Mouse (Mus musculus) right cerebral cortex, postnatal 4 days (tissue): ENCODE measurements around the gene Irf1.
A peak's percentile ranks its signal among the peaks of the same experiment; 100 is the strongest.
"Not testable (repeated sequence)": the region's sequence is repeated elsewhere in the genome, so short reads cannot be mapped to it uniquely, and the experiment has no call there.

Experiments
- DNase-seq: peaks from one replicate; pipeline ENCODE4 v3.0.0-alpha.2; 2022

Irf1 gene

DNA sequence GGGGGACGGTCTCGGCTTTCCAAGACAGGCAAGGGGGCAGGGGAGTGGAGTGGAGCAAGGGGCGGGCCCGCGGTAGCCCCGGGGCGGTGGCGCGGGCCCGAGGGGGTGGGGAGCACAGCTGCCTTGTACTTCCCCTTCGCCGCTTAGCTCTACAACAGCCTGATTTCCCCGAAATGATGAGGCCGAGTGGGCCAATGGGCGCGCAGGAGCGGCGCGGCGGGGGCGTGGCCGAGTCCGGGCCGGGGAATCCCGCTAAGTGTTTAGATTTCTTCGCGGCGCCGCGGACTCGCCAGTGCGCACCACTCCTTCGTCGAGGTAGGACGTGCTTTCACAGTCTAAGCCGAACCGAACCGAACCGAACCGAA lies at the start of gene Irf1:
Gene Irf1 (plus strand): TSS at position 255 of the 365 bp plus-strand sequence.
- DNase-seq: peak; percentile 83

DNA sequence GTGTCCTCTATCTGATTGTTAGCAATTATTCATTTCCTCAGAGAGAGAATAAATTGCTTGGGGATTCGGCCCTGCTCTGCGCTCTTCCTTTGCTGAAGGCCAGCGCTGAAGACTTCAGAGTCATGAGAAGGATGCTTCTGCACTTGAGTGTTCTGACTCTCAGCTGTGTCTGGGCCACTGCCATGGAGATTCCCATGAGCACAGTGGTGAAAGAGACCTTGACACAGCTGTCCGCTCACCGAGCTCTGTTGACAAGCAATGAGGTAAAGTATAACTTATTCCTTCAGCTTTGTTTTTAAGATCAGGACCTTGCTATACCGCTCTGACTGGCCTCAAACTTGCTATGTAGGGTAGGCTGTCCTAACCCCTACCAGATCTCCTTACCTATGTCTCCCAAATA lies 49.1 kb upstream of the Irf1 start, which contains the start of gene Il5:
Gene Il5 (plus strand): TSS at position 80 of the 400 bp plus-strand sequence.
- DNase-seq: no peak

- DNase-seq: no peak
Observed at GRCm38 (mm10) chr11:53731457-53731856, 38.4 kb upstream of the Irf1 start.

- no peak for DNase-seq
Observed at GRCm38 (mm10) chr11:53732244-53732643, 37.6 kb upstream of the Irf1 start.

DNA sequence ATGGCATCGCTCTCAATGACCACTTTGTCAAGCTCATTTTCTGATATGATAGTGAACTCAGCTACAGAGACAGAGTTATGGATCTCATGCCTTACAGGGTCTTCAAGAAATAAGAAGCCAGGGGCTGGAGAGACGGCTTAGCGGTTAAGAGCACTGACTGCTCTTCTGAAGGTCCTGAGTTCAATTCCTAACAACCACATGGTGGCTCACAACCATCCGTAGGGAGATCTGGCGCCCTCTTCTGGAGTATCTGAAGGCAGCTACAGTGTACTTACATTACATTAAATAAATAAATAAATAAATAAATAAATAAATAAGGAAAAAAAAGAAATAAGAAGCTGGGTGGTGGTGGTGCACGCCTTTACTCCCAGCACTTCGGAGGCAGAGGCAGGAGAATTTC lies 36.0 kb upstream of the Irf1 start:
- no peak for DNase-seq

DNA sequence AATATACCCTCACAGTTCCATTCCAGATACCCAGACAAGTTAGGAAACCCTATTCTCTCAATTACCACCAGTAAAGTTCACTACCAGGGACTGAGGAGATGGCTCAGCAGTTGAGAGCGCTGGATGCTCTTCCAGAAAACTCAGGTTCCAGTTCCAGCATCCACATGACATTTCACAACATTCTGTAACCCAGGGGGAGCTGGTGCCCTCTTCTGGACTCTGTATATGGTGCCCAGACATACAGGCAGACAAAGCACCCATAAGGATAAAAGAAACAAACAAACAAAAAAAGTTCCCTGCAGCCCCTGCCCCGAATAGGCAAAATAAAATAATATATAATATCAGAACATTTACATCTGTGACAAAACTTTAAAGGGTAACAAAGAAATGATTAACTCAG lies 35.4 kb upstream of the Irf1 start:
- no peak for DNase-seq

- no peak for DNase-seq
Observed at GRCm38 (mm10) chr11:53734970-53735681, 34.7 kb upstream of the Irf1 start.

DNA sequence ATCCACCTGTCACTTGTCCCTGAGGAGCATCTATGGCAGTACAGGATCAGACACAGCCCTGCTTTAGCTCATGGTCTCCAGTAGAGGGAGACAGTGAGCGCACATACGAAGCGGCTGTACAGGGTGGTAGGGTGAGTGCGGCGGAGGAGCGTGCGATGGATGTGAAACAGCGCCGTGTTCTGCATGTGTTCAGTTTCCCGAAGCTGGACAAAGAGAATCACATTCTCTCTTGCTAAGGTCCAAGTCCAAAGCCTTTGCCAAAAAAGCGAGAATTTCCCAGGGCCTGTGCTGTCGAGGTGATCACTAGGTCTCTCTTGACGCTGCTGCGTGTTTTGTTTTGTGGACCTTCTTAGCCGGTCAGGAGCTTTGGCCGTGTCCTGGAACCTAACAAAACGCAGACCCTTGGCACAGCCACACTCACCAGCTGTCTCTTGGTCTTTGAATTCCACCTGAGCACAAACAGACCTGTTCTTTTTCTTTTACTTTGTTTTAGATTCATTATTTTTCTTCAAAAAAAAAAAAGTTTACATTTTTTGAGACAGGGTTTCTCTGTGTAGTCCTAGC lies 34.0 kb upstream of the Irf1 start:
- DNase-seq: peak; percentile 44

- DNase-seq: peak; percentile 76
Observed at GRCm38 (mm10) chr11:53736771-53737572, 32.8 kb upstream of the Irf1 start.

- peak; percentile 23 for DNase-seq
Observed at GRCm38 (mm10) chr11:53737573-53737946, 32.3 kb upstream of the Irf1 start.

DNA sequence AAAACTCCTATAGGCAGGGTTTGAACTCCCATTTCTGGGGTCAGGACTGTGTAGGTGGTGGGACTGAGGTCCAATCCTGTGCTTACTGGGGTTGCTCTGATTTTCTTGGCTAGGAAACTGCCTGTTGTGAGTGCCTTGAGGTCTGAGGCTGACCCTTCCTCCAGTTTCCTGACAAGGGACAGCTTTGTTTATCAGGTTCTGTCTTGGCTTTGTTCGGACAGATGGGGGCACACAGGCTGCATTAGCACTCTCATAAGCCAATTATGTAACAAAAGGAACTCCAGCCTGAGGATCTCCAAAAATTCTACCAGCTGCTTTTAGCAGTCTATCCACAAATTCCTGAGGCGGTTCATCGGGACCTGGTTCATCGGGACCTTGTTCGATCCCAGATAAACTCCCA lies 27.5 kb upstream of the Irf1 start:
- no peak for DNase-seq

GRCm38 (mm10) chr11:53745260-53745659 lies 24.6 kb upstream of the Irf1 start:
- no peak for DNase-seq

DNA sequence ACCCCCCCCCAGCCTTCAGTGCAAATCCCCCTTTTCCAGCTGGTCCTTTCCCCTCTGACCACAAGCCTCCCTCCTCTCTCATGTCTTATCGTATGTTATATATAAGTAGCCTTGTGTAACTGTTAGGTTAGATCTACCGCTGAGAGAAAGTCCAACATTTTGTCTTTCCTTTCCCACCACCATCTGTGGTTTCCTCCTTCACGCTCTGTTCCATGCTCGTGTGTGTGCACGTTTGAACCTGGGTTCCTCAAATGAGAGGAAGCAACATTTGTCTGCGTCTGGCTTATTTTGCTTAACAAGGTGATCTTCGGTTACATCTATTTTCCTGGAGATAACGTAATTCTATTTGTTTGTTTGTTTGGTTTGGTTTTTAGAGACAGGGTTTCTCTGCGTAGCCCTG lies 21.8 kb upstream of the Irf1 start:
- no peak for DNase-seq

GRCm38 (mm10) chr11:53748614-53749013 lies 21.2 kb upstream of the Irf1 start:
- DNase-seq: no peak

GRCm38 (mm10) chr11:53749306-53749705 lies 20.5 kb upstream of the Irf1 start:
- DNase-seq: no peak

- no peak for DNase-seq
Observed at GRCm38 (mm10) chr11:53749716-53750352, 20.0 kb upstream of the Irf1 start.

DNA sequence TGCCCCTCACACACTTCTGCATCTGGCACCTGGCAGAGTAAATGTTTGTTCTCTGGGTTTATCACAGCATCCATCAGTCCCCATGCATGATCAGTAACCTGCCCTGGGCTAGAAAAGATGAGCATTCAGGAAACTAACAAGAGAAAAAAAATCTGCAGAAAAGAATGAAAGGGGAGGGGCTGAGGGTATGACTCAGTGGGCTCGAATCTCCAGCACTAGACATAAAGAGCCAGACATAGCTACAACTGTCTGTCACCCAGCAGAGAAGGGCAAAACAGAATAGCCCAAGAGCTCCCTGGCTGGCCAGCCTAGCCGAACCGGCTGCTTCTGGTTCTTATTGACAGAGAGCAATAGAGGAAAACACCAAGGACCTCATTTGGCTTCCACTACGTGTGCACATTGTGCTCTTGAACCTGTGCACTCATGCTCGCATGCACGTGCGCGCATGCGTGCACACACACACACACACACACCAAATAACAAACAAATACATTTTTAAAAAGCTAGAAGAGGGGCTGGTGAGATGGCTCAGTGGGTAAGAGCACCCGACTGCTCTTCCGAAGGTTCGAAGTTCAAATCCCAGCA lies 14.7 kb upstream of the Irf1 start:
- no peak for DNase-seq

- DNase-seq: no peak
Observed at GRCm38 (mm10) chr11:53757612-53758011, 12.2 kb upstream of the Irf1 start.

GRCm38 (mm10) chr11:53758033-53758432 lies 11.8 kb upstream of the Irf1 start:
- not testable (repeated sequence) for DNase-seq

DNA sequence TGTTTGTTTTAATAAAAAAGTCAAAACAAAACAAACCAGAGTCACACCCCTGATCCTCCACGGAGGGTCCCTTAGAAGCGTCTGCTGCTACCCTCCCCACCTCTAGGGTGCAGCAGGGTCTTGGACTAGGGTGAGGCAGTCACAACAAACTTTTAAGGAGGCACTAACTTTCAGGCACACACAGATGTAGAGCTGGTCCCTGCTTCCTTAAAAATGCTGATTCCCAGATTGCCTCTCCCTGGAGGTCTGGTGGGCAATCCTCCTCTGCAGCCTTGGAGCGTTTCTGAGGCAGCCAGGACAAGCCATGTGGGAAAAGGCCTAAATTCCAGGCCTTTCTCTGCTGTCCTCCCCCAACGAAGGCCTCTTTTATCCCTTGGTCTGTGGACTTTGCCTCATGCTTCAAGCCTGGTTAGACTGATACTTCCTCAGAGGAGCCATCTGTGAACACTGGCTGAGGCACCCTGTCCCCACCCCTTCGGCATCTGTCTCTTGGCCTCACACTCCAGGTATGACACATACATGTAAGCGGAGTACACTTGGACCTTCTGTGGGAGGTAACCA lies 10.9 kb upstream of the Irf1 start:
- DNase-seq: no peak

- DNase-seq: no peak
Observed at GRCm38 (mm10) chr11:53759545-53760406, 10.0 kb upstream of the Irf1 start.

GRCm38 (mm10) chr11:53761284-53761683 lies 8.5 kb upstream of the Irf1 start:
- no peak for DNase-seq
